Mouse (Mus musculus) urinary bladder, postnatal 14 days (tissue): ENCODE data around the gene Syne1.

Experiments used
- DNase-seq: peaks from one replicate; pipeline ENCODE4 v3.0.0; 2021; ENCODE audit warnings: low spot score

Syne1 gene

DNA sequence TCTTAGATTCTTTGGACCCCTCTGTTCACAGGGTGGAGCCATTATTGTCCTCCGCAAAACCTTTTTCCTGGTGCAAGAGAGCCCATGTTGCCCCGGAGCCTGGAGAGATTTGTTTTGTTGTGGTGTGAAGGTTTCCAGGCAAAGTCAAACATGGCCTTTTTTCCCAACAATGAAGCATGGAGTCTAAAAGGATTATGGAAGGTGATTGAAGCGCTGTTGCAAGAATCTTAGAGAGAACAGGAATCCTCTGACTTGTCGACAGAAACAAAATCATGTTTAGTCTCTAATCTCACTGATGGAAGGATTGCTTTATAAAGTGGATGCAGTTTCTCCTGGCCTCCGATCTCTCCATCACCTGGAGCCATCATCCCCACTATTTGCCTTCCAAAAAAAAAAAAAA is at the start of gene Syne1:
Syne1 (minus strand) TSS at position 101 of the 400 bp plus-strand sequence.
- no peak for DNase-seq

DNA sequence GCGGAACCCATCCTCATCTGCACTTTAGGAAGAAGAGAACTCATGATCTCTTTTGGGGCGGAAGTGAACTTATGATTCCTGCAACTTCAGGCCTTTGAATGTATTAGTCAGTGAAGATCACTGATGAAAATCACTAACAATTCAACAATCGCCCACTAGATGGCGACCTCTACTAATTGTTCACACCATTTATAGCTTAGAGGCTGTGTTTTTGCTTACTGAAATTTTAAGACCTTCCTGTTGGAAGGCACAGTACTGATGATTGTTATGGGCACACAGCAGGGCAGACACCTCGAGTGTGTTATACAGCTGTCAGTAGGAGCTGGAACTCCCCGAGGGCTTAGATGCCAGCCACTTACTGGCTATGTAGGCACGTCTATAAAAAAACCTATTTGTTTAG is 48.8 kb upstream of the Syne1 start:
- peak; percentile 67 for DNase-seq

DNA sequence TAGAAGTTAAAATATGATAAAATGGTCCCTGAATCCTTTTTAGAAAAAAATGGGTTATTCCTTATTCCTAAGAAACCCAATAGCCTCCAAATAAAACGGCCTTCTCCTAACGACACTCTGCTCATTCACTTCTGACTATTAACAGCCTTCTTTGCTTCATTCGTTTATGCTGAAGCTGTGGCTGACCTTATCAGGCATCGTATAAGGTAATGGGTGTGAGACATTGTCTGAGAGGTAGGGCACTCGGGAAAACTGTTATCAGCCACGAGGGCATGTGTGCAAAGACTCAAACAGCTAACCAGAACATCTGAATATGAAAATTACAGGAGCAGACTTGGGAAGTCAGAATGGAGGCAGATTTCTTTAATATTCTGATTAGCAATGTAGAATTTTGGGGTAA is 45.3 kb upstream of the Syne1 start:
- DNase-seq = no peak

DNA sequence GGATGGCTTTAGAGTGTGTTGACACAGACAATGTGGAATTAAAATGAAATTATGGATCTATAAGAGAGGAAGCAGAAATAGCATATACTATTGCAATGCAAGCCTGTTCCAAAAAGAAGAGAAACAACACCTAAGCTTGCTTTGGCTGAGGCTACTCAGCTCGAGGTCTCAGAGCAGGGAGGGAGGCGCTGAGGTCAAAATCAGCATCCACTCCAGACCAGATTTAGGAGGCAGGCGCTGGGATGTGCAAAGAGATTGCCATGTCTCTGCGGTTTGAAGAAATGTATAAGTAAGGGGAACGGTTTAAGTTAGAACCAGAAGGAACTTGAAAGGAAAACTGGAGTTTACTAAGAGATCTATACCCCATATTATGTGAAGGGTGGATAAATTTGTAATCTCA is 43.2 kb upstream of the Syne1 start:
- DNase-seq = no peak

DNA sequence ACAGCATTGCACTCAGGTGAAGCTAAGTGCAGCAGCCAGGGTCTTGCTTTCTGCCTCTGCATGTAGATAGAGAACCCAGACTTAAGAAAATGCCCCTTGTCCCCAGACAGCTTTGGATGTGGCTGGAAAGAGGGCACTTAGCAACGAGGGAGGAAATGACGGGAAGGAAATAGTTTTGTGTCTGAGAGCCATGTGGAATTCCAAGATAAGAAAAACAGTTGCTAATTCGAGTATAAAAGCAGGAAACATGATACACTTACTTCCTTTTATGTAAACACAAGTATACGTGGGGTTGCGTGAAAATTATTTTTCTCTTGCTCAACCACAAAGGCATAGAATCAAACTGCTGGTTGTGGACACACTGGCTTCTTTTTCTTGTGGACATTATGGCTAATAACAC is 42.2 kb upstream of the Syne1 start, which contains the start of gene Myct1:
Myct1 (plus strand) TSS at position 312 of the 400 bp plus-strand sequence.
- no peak for DNase-seq

DNA sequence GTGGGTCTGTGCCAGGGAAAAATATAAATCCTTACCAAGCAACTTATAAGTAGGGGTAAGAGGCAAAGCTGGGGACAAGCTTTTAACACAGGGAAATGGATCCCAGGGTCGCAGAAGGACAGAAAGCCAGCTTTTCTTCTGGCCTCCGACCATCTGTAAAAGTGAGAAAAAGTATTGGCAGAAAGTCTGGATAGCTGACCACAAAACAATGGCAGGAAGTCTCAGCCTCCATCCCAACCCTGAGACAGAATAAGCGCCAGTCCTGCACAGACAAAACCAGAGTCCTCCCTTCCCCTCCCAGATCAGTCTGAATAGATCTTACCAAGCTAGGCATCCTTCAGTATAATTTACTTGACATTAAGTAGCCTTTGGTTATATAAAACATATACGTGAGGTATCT is 40.7 kb upstream of the Syne1 start:
- DNase-seq = no peak

DNA sequence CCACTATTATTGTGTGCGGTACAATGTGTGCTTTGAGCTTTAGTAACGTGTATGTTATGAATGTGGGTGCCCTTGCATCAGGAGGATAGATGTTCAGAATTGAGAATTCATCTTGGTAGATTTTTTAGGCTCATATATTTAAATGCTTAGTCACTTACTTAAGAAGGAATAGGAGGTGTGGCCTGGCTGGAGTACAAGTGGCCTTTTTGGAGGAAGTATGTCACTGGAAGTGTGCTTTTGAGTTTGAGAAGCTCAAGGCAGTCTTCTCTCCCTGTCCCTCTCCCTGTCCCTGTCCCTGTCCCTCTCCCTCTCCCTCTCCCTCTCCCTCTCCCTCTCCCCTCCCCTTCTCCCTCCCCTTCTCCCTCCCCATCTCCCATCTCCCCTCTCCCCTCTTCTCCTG is 39.8 kb upstream of the Syne1 start:
- DNase-seq = no peak

DNA sequence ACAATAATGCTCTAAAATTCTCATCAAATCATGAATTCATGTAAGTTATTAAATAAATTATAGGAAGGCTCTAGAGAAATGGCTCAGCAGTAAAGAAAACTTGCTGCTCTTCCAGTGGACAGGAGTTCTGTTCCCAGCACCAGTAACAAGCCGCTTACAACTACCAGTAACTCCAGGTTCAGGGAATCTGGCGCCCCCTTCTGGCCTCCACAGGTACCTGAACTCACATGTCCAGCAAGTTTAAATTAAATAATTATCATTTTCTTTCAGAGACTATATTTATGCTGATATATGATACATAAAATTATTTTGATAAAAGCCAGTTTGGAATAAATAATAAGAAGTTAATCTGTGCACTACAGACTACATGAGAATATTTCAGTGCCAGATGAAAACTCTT is 22.0 kb upstream of the Syne1 start:
- DNase-seq = no peak

DNA sequence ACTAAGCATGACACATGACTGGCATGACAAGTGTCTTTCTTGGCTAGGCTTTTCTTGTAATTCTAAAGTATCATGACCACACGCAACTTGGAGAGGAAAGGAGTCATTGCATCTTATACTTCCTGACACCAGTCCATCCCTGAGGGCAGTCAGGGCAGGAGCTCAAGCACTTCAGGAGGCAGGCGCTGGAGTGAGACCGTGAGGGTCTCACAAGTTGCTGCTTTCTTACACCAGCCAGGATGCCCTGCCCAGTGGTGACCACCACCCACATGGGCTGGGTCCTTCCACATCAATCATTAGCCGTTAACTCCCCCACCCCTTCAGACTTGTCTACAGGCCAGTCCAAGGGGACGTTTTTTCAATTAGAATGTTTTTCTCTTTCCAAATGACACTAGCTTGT is 20.1 kb upstream of the Syne1 start:
- no peak for DNase-seq

DNA sequence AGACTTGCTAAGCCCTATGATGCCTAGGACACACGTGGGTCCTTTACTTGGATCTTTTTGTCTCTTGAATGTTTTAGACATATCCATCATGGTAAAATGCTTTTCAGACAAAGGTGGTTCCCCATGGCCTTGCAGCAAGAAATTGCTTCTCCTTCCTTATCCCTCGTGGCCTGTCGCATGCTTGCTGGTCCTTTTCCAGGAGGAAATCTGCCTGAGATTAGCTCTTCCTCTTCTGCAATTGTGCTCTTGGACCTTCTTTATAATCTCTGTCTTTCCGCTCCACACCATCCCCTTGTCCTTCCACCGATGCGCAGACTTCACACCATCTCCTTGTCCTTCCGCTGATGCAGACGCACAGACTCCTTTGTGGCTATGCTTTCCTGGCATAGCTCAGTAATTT is 18.8 kb upstream of the Syne1 start:
- DNase-seq = no peak

DNA sequence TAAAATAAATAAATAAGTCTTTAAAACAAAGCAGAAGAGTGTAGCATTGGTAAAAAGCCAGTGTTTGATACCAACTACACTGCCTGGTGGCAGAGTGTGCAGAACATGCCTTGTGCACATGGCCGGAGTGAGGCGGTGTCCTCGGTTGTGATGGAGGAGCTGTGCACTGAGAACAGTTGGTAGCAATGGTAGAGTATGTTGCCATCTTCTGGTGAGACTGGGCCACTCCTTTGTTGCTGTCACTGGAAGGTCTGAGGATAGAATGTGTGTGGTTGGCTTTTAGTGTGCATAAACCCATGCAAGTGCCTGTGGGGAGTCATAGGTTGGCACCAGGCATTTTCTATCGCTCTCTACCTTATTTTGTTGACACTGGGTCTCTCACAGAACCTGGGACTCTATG is 17.7 kb upstream of the Syne1 start:
- DNase-seq = no peak

DNA sequence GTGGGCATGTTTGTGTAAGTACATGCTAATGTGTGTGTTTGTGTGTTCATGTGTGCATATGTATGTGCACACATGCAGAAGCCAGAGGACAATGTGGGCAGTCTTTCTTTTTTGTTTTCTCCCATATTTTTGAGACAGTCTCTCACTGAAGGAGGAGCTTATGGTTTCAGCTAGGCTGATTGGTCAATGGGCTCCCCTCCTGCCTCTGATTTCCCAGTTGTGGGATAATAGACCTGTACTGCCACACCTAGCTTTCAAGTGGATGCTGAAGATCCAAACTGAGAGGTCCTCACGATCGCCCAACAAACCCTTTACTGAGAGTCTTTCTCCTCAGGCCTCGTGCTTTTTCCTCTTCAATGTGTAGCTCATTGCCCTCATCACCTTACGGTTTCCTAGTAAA is 10.4 kb upstream of the Syne1 start:
- no peak for DNase-seq

DNA sequence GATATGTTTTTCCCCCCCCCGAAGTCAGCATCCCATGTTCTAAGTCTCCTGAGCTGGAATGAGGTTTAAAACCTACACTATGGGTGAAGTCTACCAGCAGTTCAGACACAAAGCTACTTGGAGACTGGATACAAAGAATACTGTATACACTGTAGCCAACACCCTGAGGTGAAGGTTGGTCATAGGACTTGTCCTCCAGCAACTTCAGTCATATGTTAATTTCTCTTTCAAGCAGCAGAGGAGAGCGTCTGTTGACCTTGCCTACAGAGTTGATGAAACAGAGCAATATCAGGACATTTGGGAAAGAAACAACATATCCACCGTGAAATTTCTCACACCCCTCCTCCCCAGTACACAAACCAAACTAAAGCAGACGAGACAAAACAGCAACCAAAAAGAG is 9.2 kb upstream of the Syne1 start:
- DNase-seq = no peak

DNA sequence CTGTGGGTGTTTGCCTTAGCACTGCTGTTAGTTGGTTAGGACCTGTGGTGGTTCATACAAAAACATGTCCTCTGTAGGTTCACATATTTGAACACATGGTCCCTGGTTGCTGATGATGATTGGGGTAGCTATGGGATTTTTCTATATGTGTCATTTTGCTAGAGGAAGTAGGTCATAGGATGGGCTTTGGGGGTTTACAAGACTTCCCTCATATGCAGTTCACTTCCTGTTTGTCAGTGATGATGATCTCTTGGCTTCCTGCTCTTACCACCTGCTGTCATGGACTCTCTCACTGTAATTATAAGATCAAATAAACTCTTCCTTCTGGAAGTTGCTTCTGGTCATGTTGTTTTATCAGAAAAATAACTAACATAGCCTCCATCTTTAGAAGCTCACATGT is 7.5 kb upstream of the Syne1 start:
- DNase-seq = no peak

DNA sequence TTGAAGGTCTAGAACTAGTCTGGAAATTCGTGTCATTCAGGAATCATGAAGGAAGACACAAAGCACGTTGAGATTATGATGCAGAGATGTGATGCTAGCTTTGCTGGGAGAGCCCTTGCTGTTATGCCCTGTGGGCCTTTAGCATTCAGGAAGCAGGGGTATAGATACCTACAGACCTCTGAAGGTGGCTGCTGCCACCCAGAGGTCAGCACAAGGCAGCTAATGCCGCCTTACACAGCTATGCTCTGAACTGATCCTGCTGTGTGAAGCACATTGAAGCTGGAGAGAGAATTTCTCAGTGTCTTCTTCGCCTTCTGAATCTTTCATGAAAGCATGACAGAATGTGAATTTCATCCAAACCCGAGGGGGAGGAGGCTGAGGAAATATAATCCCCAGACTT is 3.7 kb upstream of the Syne1 start:
- no peak for DNase-seq

DNA sequence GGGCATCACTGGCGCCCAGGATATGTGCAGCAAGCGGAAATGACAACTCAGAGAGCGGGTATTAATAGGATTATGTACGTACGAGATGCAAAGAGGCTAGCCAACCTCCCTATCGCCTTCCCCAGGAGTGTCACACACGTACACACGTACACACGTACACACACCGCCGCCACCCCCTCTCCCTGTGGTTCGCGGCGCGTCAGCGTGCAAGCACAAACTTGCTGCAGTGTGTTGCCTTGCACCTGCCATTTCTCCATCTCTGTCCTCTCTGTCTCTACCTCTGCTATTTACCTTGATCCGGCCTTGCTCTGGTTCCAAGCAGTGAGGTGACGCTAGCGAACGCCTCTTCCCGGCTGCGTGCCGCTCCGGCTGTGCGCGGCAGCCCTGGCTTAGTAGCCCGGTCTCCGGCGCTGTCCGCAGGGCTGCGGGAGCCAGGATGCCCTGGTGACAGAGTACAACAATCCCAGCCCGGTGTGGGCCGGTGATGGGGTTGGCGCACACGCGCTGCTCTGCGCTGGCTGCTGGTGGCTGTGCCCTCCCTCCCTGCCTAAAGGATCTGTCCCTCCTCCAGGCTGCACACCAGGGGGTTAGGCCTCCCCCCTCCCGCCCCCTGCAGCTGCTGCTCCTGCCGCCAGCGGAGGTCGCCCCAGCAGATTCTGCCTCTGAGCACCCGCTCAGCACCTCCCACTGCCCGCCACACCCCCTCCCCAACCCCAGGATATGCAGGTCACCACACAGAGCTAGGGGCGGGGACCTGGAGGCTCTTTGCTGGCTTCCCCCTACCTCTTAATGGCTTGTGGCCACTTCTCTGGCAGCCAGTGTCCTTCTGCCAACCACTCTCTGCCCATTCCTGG is 887 bp downstream of the Syne1 start:
- DNase-seq = peak; percentile 12

DNA sequence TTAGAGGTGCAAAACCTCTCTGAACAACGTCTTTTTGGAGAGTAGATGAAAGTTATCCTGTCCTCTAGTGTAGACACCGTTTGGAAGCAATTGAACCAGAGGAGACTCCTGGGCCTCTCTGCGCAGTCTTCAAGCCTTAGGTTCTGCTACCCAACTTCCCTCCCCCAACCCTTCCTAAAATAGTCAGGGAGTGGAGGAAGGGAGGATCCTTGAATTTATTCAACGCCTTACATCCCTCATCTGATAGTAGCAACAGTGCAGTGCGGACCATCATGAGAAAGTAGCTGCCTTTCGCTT is 1.5 kb downstream of the Syne1 start:
- no peak for DNase-seq

DNA sequence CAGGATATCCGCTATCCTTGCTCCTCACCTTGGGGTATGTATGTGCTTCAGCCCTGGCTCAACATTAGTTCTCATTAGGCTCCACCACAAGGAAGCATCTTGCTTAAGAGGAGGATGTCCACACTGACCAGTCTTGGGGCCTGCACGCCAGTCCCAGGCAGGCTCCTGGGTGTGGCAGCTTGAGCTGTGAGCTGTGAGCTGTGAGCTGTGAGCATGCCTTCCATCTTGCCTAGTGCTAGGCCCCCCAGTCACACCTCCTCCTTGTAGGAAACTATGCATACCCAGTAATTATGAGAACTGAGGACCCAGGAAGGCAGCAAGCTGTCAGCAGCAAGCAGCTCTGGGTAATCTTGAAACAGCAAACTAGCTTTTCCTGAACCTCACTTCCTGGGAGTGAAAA is 2.6 kb downstream of the Syne1 start:
- DNase-seq = no peak

DNA sequence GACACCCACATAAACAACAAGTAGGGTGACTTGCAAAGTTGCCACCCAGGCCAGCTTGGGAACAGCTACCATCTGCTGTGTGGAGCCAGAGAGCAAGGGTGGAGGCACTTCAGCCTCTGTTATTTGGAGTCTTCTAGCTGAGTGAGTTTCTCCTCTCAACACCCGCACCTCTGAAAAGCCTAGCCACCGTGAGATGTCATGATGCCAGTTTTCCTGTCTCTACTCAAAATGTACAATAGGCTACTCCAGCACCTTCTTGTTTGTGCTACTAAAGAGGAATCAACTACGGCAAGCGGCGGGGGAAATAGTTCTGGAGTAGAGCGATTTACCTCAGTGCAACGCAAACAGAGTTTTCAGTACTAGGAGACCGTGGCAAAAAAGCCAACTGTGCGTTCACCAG is 3.5 kb downstream of the Syne1 start:
- no peak for DNase-seq

DNA sequence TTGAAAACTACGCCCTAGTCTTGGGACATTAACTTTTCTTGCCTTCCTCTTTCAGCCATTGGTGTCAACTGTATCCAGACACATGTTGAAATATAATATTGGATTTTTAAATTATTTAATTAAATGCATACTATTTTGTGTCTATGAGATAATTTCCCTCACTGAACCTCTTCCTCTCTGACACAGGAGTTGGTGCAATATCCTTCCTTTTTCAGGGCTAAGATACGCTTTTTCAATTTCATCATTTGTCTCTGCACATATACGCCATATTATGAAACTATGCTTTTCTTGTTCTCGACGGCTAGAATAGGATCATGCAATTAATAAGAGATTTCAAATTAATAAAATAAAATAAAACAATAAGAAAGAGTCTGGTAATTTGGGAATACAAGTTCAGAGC is 4.9 kb downstream of the Syne1 start:
- DNase-seq = no peak

DNA sequence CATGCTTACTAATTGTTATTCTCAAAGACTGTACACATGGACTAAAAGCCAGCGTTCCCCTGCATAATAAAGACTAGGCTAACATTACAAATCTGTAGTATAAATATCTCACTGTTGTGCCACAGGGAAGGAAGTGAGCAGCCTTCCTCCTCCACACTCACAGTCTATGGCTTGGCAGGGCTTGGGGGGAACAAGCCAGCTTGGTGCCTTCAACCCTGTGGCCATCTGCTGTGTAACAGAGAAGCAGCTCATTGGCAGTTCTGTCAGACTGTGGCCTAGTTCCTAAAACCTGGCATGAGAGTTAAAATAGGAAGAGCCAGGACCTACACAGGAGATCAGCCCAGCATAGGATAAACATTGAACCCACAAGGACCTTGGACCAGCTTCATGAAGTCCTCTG is 23.0 kb downstream of the Syne1 start:
- no peak for DNase-seq

DNA sequence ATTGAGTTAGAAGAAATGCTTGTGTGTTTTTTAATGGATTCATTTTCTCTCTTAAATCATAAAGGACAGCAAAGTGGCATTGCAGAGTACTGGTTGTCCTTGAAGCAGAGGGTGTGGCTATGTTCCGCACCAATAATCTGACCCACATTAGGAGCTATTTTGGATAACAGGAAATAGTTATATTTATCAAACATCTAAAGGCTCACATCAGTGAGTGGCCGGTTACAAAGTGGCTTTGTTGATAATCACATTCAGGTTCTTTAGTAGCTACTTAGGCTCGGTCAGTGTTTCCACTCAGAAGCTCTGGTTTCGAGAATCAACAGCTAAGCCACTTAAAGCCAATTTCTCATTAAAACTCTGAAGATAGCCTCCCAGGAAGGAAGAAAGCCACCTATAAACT is 23.6 kb downstream of the Syne1 start:
- no peak for DNase-seq

DNA sequence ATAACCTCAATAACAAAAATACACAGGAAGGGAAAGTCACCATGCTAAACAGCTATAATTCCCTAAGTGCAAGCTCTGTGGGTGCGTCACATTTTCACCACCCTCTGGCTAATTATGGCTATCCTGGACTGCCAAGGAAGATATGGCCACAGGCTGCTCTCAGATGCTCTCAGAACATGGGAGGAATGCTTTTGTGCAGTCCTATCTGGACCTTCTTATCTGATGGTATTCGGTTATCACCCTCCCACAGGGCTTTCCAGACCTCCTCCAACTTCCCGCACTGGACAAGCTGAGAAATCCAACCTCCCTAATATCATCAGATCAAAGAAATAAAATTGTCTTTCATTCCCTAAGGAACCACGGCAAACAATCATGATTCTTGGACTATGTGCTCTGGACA is 28.4 kb downstream of the Syne1 start:
- no peak for DNase-seq

DNA sequence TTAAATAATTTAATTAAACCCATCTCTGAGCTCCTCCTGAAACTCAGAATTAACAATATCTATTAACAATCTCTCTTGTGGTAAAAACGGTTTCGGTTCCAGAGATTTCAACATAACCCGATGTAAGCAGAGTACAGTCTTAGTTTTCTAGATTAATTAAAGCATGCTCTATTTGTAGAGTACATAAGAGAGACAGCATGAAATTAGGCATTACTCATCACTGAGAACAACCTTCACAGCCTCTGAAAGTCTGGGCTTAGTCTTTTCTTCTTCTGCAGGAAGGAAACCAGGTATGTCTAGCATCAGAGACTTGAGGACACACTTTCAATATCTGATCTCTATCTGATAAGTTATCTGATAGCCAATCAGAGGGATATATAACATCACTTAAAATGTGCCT is 29.0 kb downstream of the Syne1 start:
- DNase-seq = no peak

DNA sequence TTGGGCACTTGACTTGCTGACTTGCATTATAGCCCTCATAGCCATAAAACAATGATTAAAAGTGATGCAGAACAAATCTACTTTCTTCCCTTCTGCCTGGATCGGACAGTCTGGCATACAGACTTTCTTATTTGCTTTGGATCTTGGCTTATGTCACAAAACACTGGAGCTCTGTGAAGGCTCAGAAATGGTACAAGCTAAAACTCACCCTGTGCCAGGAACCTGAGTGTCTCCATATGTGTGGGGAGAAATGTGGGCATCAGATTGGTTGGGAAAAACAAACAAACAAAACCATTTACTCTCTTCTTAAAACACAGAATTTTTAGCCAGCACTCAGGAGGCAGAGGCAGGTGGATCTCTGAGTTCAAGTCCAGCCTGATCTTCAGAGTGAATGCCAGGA is 30.6 kb downstream of the Syne1 start:
- no peak for DNase-seq
